Mouse (Mus musculus) neural tube, embryonic 15.5 days (tissue): Measurements from ENCODE around the gene Celsr1. TPM values are rescaled to one million over a fixed set of nuclear protein-coding genes. Genes with fewer than 3 reads are reported as not detected.
"Not testable (repeated sequence)": the region's sequence is repeated elsewhere in the genome, so short reads cannot be mapped to it uniquely, and the experiment has no call there.

Experiments used
- ATAC-seq: fragments of 200-750 bp; cut with Nextera tagmentation; 2 replicates; pipeline ENCODE4 v1.8.0; 2017; ENCODE audit warnings: mild to moderate bottlenecking, moderate TSS enrichment, moderate library complexity; ENCODE audit not compliant: low FRiP score
- H3K27ac ChIP-seq: fragments of 300-500 bp; sonication (generic); replicated peaks from 2 replicates; pipeline ENCODE4 v1.5.1; 2015; ENCODE audit warnings: mild to moderate bottlenecking, inconsistent platforms
- H3K27me3 ChIP-seq: fragments of 300-500 bp; sonication (generic); replicated peaks from 2 replicates; pipeline ENCODE4 v1.6.1; 2015; ENCODE audit warnings: inconsistent platforms
- H3K36me3 ChIP-seq: fragments of 300-500 bp; sonication (generic); 2 replicates; pipeline ENCODE4 v1.6.1; 2015; ENCODE audit warnings: inconsistent platforms
- H3K4me1 ChIP-seq: fragments of 300-500 bp; sonication (generic); 2 replicates; pipeline ENCODE4 v1.6.1; 2015; ENCODE audit warnings: inconsistent platforms
- H3K4me2 ChIP-seq: fragments of 300-500 bp; sonication (generic); 2 replicates; pipeline ENCODE4 v1.6.1; 2015; ENCODE audit warnings: inconsistent platforms, mild to moderate bottlenecking, moderate library complexity
- H3K4me3 ChIP-seq: fragments of 300-500 bp; sonication (generic); replicated peaks from 2 replicates; pipeline ENCODE4 v1.5.1; 2015; ENCODE audit warnings: mild to moderate bottlenecking, inconsistent platforms
- H3K9ac ChIP-seq: fragments of 300-500 bp; sonication (generic); replicated peaks from 2 replicates; pipeline ENCODE4 v1.6.1; 2015; ENCODE audit warnings: mild to moderate bottlenecking, inconsistent platforms
- H3K9me3 ChIP-seq: fragments of 300-500 bp; sonication (generic); replicated peaks from 2 replicates; pipeline ENCODE4 v1.6.1; 2016; ENCODE audit warnings: inconsistent platforms
- WGBS: fragments of 180-500 bp; shearing (Covaris S2); methylation state at CpG from one replicate; pipeline ENCODE4 v1.1.7; 2015; ENCODE audit warnings: mixed read lengths; 5-methylcytosine and 5-hydroxymethylcytosine counted together
- polyA plus RNA-seq: library from polyadenylated mRNA; unstranded; fragments of >200 nt; fragmentation: Nextera tagmentation; extraction: Ambion mirVana; gene quantifications from 2 replicates; pipeline ENCODE4 v1.2.1, GENCODE M21; 2015

The Celsr1 gene
- polyA plus RNA-seq, 1 experiment from 2014 or later = 0.88 TPM

GRCm38 (mm10) chr15:86064191-86064849 lies 30.7 kb upstream of the Celsr1 start:
- Histone ChIP-seq H3K36me3 (no peaks in the 10 kb centered on the region), H3K4me2 (no peak overlapping the region), H3K9ac (no peak overlapping the region), H3K9me3 (no peaks in the 10 kb centered on the region), H3K27me3 (no peaks in the 10 kb centered on the region), H3K4me1 (peaks cover 77% of the 10 kb centered on the region), H3K27ac (no peak overlapping the region), H3K4me3 (no peak overlapping the region)
- 88% methylated on average over 8 of the region's 8 CpGs for WGBS
- ATAC-seq = no peak

GRCm38 (mm10) chr15:86061848-86062481 lies 28.4 kb upstream of the Celsr1 start:
- H3K4me1 ChIP-seq = peaks cover 68% of the 10 kb centered on the region

GRCm38 (mm10) chr15:86061221-86061620 lies 27.6 kb upstream of the Celsr1 start:
- Histone ChIP-seq H3K27ac (0 out of 2 replicates have a peak overlapping the region, but pooled peaks have one; percentile 2), H3K9ac (peak overlapping the region; percentile 96), H3K36me3 (no peaks in the 10 kb centered on the region), H3K4me2 (peak overlapping the region; percentile 74), H3K27me3 (no peaks in the 10 kb centered on the region), H3K4me1 (peaks cover 62% of the 10 kb centered on the region), H3K4me3 (peak overlapping the region; percentile 84), H3K9me3 (no peaks in the 10 kb centered on the region)
- WGBS = 86% methylated on average over 7 of the region's 7 CpGs
- no peak for ATAC-seq

More at GRCm38 (mm10) chr15:86061848-86062481, 28.4 kb upstream of the Celsr1 start:
- H3K9me3 ChIP-seq = no peaks in the 10 kb centered on the region
- 43% methylated on average over 6 of the region's 6 CpGs for WGBS
- no peak for ATAC-seq
- no peak overlapping the region for H3K27ac ChIP-seq
- H3K4me2 ChIP-seq = peak overlapping the region; percentile 74
- no peaks in the 10 kb centered on the region for H3K27me3 ChIP-seq
- peak overlapping the region; percentile 96; the same call in 1 of the 2 replicates for H3K9ac ChIP-seq
- no peak overlapping the region for H3K4me3 ChIP-seq
- no peaks in the 10 kb centered on the region for H3K36me3 ChIP-seq

GRCm38 (mm10) chr15:86060581-86060980 lies 27.0 kb upstream of the Celsr1 start:
- peak overlapping the region; percentile 84 for H3K4me3 ChIP-seq
- H3K4me1 ChIP-seq = peaks cover 62% of the 10 kb centered on the region
- no peak for ATAC-seq
- H3K27me3 ChIP-seq = no peaks in the 10 kb centered on the region
- H3K27ac ChIP-seq = peak overlapping the region; percentile 54
- H3K9ac ChIP-seq = peak overlapping the region; percentile 96
- no peaks in the 10 kb centered on the region for H3K9me3 ChIP-seq
- H3K4me2 ChIP-seq = peak overlapping the region; percentile 74
- H3K36me3 ChIP-seq = no peaks in the 10 kb centered on the region
- 66% methylated on average over 12 of the region's 12 CpGs for WGBS

GRCm38 (mm10) chr15:86059835-86060380 lies 26.3 kb upstream of the Celsr1 start:
- Histone ChIP-seq H3K4me1 (peaks cover 62% of the 10 kb centered on the region), H3K27ac (peak overlapping the region; percentile 54; the same call in 1 of the 2 replicates), H3K36me3 (no peaks in the 10 kb centered on the region), H3K9me3 (no peaks in the 10 kb centered on the region), H3K9ac (peak overlapping the region; percentile 96), H3K4me3 (peak overlapping the region; percentile 84), H3K4me2 (peak overlapping the region; percentile 74), H3K27me3 (no peaks in the 10 kb centered on the region)
- 70% methylated on average over 7 of the region's 7 CpGs for WGBS
- ATAC-seq = no peak

GRCm38 (mm10) chr15:86058931-86059834 lies 25.6 kb upstream of the Celsr1 start:
- H3K27me3 ChIP-seq = no peaks in the 10 kb centered on the region
- no peaks in the 10 kb centered on the region for H3K9me3 ChIP-seq
- H3K36me3 ChIP-seq = no peaks in the 10 kb centered on the region
- peak overlapping the region; percentile 84 for H3K4me3 ChIP-seq
- ATAC-seq = peak; percentile 55
- H3K9ac ChIP-seq = peak overlapping the region; percentile 96
- H3K4me1 ChIP-seq = peaks cover 58% of the 10 kb centered on the region
- 2% methylated on average over 49 of the region's 49 CpGs for WGBS
- H3K27ac ChIP-seq = peak overlapping the region; percentile 96
- peak overlapping the region; percentile 74 for H3K4me2 ChIP-seq

- Histone ChIP-seq H3K9ac (peak overlapping the region; percentile 96), H3K9me3 (no peaks in the 10 kb centered on the region), H3K4me2 (peak overlapping the region; percentile 74), H3K27ac (peak overlapping the region; percentile 96), H3K4me1 (peaks cover 58% of the 10 kb centered on the region), H3K4me3 (peak overlapping the region; percentile 84), H3K27me3 (no peaks in the 10 kb centered on the region), H3K36me3 (no peaks in the 10 kb centered on the region)
- WGBS = 0% methylated on average over 24 of the region's 70 CpGs
- ATAC-seq = peak; percentile 83
Measured at GRCm38 (mm10) chr15:86058394-86058915, 24.9 kb upstream of the Celsr1 start.

GRCm38 (mm10) chr15:86057908-86058307 lies 24.3 kb upstream of the Celsr1 start:
- peak overlapping the region; percentile 96 for H3K27ac ChIP-seq
- H3K4me1 ChIP-seq = peaks cover 53% of the 10 kb centered on the region
- no peaks in the 10 kb centered on the region for H3K27me3 ChIP-seq
- WGBS = 8% methylated on average over 7 of the region's 7 CpGs
- H3K4me3 ChIP-seq = peak overlapping the region; percentile 84
- H3K36me3 ChIP-seq = no peaks in the 10 kb centered on the region
- ATAC-seq = peak; percentile 16
- H3K9me3 ChIP-seq = no peaks in the 10 kb centered on the region
- peak overlapping the region; percentile 74 for H3K4me2 ChIP-seq
- H3K9ac ChIP-seq = peak overlapping the region; percentile 56

GRCm38 (mm10) chr15:86057413-86057812 lies 23.8 kb upstream of the Celsr1 start, which contains the start of gene Gramd4:
TSS of gene Gramd4 (plus strand) at chr15:86057695.
- H3K4me2 ChIP-seq = peak within 1 kb of the TSS; percentile 74
- no peaks in the 10 kb centered on the region for H3K36me3 ChIP-seq
- peaks cover 48% of the 10 kb centered on the region for H3K4me1 ChIP-seq
- no peaks in the 10 kb centered on the region for H3K9me3 ChIP-seq
- H3K27me3 ChIP-seq = no peaks in the 10 kb centered on the region
- peak within 1 kb of the TSS; percentile 56 for H3K9ac ChIP-seq
- peak within 1 kb of the TSS; percentile 84 for H3K4me3 ChIP-seq
- WGBS = 20% methylated on average over 6 of the region's 6 CpGs
- ATAC-seq = no peak
- H3K27ac ChIP-seq = peak within 1 kb of the TSS; percentile 96

GRCm38 (mm10) chr15:86056221-86056760 lies 22.7 kb upstream of the Celsr1 start:
- H3K27me3 ChIP-seq = no peaks in the 10 kb centered on the region
- WGBS = 93% methylated on average over 5 of the region's 5 CpGs
- H3K4me2 ChIP-seq = no peak overlapping the region
- peaks cover 37% of the 10 kb centered on the region for H3K4me1 ChIP-seq
- H3K4me3 ChIP-seq = no peak overlapping the region
- H3K9me3 ChIP-seq = no peaks in the 10 kb centered on the region
- no peak overlapping the region for H3K9ac ChIP-seq
- H3K36me3 ChIP-seq = no peaks in the 10 kb centered on the region
- H3K27ac ChIP-seq = no peak overlapping the region
- ATAC-seq = no peak

- H3K27ac ChIP-seq, H3K9me3 ChIP-seq, ATAC-seq, H3K27me3 ChIP-seq, H3K9ac ChIP-seq, H3K4me3 ChIP-seq, H3K4me2 ChIP-seq, H3K36me3 ChIP-seq: not testable (repeated sequence)
- peaks cover 23% of the 10 kb centered on the region for H3K4me1 ChIP-seq
- 84% methylated on average over 3 of the region's 3 CpGs for WGBS
Measured at GRCm38 (mm10) chr15:86054861-86055260, 21.3 kb upstream of the Celsr1 start.
